Mouse (Mus musculus): ENCODE data around the gene Kcnq1. TPM values are rescaled to one million over a fixed set of nuclear protein-coding genes. Genes with fewer than 3 reads are reported as not detected.
A peak's percentile ranks its signal among the peaks of the same experiment; 100 is the strongest.

Gene Kcnq1
- polyA plus RNA-seq, 1 experiment, result 41.8 TPM

- 0 out of 2 replicates have a peak, but pooled peaks cover 4% of the 10 kb centered on the region for H3K27me3 ChIP-seq (ENCODE audit: control insufficient read depth, insufficient read depth, low read length)
- TF ChIP-seq CTCF (IDR thresholded peaks at IDR 0.05; ENCODE audit: extremely low read depth, insufficient read length, insufficient replicate concordance, low read depth, low read length), result 0 out of 2 replicates have a peak, but pooled peaks have one; percentile 23
- no peak for TF ChIP-seq POLR2A (IDR thresholded peaks at IDR 0.05; ENCODE audit: low read depth, low read length)
- H3K4me1 ChIP-seq (ENCODE audit: control insufficient read depth, insufficient read depth, insufficient read length, low read length), result peaks cover 20% of the 10 kb centered on the region; the same call in 1 of the 2 replicates
- no peaks in the 10 kb centered on the region for H3K36me3 ChIP-seq (ENCODE audit: control insufficient read depth, insufficient read depth, low read length)
- peak overlapping the region; percentile 67 for H3K27ac ChIP-seq (ENCODE audit: insufficient read depth, low read depth, low read length)
- WGBS, result 3% methylated on average over 57 of the region's 57 CpGs
- peak overlapping the region; percentile 93 for H3K4me3 ChIP-seq (ENCODE audit: low read depth, low read length)
These were observed 707 bp downstream of the Kcnq1 start for GRCm38 (mm10) chr7:143106672-143107465.

GRCm38 (mm10) chr7:143108200-143108599 lies 2.0 kb downstream of the Kcnq1 start:
- Histone ChIP-seq H3K4me1 (ENCODE audit: control insufficient read depth, insufficient read depth, insufficient read length, low read length) (peaks cover 20% of the 10 kb centered on the region; the same call in 1 of the 2 replicates), H3K27me3 (ENCODE audit: control insufficient read depth, insufficient read depth, low read length) (0 out of 2 replicates have a peak, but pooled peaks cover 4% of the 10 kb centered on the region), H3K27ac (ENCODE audit: insufficient read depth, low read depth, low read length) (peak overlapping the region; percentile 75), H3K4me3 (ENCODE audit: low read depth, low read length) (peak overlapping the region; percentile 93), H3K36me3 (ENCODE audit: control insufficient read depth, insufficient read depth, low read length) (no peaks in the 10 kb centered on the region)
- WGBS, result 5% methylated on average over 5 of the region's 5 CpGs
- TF ChIP-seq CTCF (IDR thresholded peaks at IDR 0.05; ENCODE audit: extremely low read depth, insufficient read length, insufficient replicate concordance, low read depth, low read length) (no peak), POLR2A (IDR thresholded peaks at IDR 0.05; ENCODE audit: low read depth, low read length) (no peak; the same call in 1 of the 2 replicates)

DNA sequence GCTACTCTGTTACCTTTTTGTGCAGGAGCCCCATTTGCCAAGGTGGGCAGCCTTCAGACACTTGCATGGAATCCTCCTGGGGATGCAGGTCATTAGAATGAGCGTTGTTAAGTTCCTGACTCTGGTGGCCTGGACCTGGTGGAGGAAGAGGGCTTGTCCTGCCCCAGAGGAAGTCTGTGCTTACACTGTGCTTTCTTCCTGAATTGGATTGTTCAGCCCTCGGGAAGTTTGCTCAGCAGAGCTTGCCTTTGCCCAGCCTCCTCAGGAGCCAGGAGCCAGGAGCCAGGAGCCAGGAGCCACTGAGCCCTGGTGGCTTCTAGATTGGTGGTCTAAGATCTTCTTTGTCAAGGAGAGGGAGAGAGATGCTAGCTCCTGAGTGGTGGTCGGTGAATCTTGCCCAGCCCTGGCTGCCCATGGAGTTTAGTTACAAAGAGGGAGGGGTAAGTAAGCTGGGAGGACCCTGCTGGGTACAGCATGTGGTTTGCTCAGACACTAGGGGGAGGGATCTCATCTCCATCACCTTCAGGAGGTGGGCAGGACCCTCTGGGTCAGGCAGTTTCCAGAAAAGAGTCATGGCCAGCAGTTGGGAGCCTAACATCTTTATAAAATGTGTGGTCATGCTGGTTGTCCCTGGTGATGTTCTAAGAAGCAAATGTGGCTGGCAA lies 3.0 kb downstream of the Kcnq1 start:
- H3K4me3 ChIP-seq (ENCODE audit: low read depth, low read length), result peak overlapping the region; percentile 93
- H3K27ac ChIP-seq (ENCODE audit: insufficient read depth, low read depth, low read length), result peak overlapping the region; percentile 75
- 4% methylated on average over 3 of the region's 3 CpGs for WGBS
- H3K4me1 ChIP-seq (ENCODE audit: control insufficient read depth, insufficient read depth, insufficient read length, low read length), result peaks cover 20% of the 10 kb centered on the region; the same call in 1 of the 2 replicates
- no peaks in the 10 kb centered on the region for H3K36me3 ChIP-seq (ENCODE audit: control insufficient read depth, insufficient read depth, low read length)
- 0 out of 2 replicates have a peak, but pooled peaks cover 4% of the 10 kb centered on the region for H3K27me3 ChIP-seq (ENCODE audit: control insufficient read depth, insufficient read depth, low read length)
- TF ChIP-seq CTCF (IDR thresholded peaks at IDR 0.05; ENCODE audit: extremely low read depth, insufficient read length, insufficient replicate concordance, low read depth, low read length) (no peak), POLR2A (IDR thresholded peaks at IDR 0.05; ENCODE audit: low read depth, low read length) (0 out of 2 replicates have a peak, but pooled peaks have one; percentile 8)

DNA sequence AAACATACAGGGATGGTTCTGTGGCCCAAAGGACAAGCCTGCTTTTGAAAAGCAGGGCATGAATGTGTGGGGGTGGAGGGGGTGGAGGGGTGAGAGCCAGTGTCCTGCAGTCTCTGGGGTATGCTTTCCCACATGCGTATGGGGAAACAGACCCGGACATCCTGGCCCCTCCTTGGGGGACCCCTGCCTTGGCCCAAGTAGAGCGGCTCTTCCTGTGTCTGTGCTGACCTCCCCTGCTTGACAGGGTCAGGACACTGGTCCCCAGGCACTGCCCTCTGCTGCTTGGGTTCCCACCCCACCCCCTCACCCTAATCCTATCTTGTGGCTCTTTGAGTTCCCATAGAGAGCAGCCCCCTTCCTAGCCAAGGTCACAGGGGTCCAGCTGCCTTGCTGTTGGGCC lies 3.5 kb downstream of the Kcnq1 start:
- Histone ChIP-seq H3K4me1 (ENCODE audit: control insufficient read depth, insufficient read depth, insufficient read length, low read length) (peaks cover 18% of the 10 kb centered on the region; the same call in 1 of the 2 replicates), H3K27ac (ENCODE audit: insufficient read depth, low read depth, low read length) (no peak overlapping the region), H3K27me3 (ENCODE audit: control insufficient read depth, insufficient read depth, low read length) (0 out of 2 replicates have a peak, but pooled peaks cover 4% of the 10 kb centered on the region), H3K4me3 (ENCODE audit: low read depth, low read length) (peak overlapping the region; percentile 93), H3K36me3 (ENCODE audit: control insufficient read depth, insufficient read depth, low read length) (no peaks in the 10 kb centered on the region)
- whole genome bisulfite sequencing, result 25% methylated on average over 3 of the region's 3 CpGs
- TF ChIP-seq POLR2A (IDR thresholded peaks at IDR 0.05; ENCODE audit: low read depth, low read length) (no peak), CTCF (IDR thresholded peaks at IDR 0.05; ENCODE audit: extremely low read depth, insufficient read length, insufficient replicate concordance, low read depth, low read length) (no peak)

DNA sequence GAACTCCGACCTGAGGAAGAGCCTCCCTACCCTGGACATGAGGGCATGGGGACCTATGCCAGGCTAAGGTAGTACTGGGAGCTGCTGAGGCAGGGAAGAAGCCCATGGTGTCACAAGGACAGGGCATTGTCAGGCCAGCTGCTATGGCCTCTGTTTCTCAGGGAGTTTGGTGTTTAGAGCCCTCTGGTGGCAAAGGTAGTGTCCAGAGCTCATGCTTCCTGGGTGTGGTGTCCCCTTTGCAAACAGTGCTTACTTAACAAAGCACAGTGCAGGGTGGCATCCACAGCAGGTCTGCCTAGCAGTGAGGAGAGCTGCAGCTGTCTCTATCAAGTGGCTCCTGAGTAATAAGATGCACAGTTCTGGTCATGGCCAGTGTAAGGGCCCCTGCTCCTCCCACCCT lies 4.6 kb downstream of the Kcnq1 start:
- H3K27ac ChIP-seq (ENCODE audit: insufficient read depth, low read depth, low read length), result no peak overlapping the region
- 18% methylated on average over 1 of the region's 1 CpGs for WGBS
- no peak overlapping the region for H3K4me3 ChIP-seq (ENCODE audit: low read depth, low read length)
- H3K36me3 ChIP-seq (ENCODE audit: control insufficient read depth, insufficient read depth, low read length), result no peaks in the 10 kb centered on the region
- H3K27me3 ChIP-seq (ENCODE audit: control insufficient read depth, insufficient read depth, low read length), result 0 out of 2 replicates have a peak, but pooled peaks cover 4% of the 10 kb centered on the region
- peaks cover 13% of the 10 kb centered on the region; the same call in 1 of the 2 replicates for H3K4me1 ChIP-seq (ENCODE audit: control insufficient read depth, insufficient read depth, insufficient read length, low read length)
- TF ChIP-seq POLR2A (IDR thresholded peaks at IDR 0.05; ENCODE audit: low read depth, low read length), result no peak
- TF ChIP-seq CTCF (IDR thresholded peaks at IDR 0.05; ENCODE audit: extremely low read depth, insufficient read length, insufficient replicate concordance, low read depth, low read length), result peak; percentile 43; the same call in 1 of the 2 replicates

DNA sequence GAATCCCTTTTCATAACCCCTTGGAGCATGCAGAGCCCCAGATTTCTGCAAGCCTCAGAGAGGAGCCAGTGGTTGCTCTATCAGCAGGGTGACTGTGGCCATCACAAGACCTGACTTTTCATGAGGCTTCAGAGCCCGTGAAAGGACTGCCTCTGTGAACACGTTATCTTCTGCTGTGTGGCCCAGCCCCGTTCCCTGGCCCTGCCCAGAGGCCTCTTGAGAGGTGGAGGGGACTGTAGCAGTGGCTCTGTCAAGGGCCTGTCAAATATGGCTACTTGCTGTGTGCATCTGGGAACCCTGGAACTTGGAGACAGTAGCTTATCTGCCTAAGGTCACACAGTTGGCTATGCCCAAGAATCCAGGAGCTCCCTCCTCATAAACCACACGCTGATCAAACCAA lies 5.6 kb downstream of the Kcnq1 start:
- Histone ChIP-seq H3K36me3 (ENCODE audit: control insufficient read depth, insufficient read depth, low read length) (no peaks in the 10 kb centered on the region), H3K4me1 (ENCODE audit: control insufficient read depth, insufficient read depth, insufficient read length, low read length) (peaks cover 6% of the 10 kb centered on the region; the same call in 1 of the 2 replicates), H3K27me3 (ENCODE audit: control insufficient read depth, insufficient read depth, low read length) (0 out of 2 replicates have a peak, but pooled peaks cover 4% of the 10 kb centered on the region), H3K4me3 (ENCODE audit: low read depth, low read length) (no peak overlapping the region), H3K27ac (ENCODE audit: insufficient read depth, low read depth, low read length) (no peak overlapping the region)
- WGBS, result 24% methylated on average over 4 of the region's 4 CpGs
- TF ChIP-seq CTCF (IDR thresholded peaks at IDR 0.05; ENCODE audit: extremely low read depth, insufficient read length, insufficient replicate concordance, low read depth, low read length), result no peak
- TF ChIP-seq POLR2A (IDR thresholded peaks at IDR 0.05; ENCODE audit: low read depth, low read length), result no peak
